Mouse (Mus musculus): ENCODE measurements at regions not wholly inside any gene's neighbourhood (a gene's known extent, or its start where the extent isn't known, plus 50 kb on each side); places are given as distances from the start of the nearest gene placed in this dataset.

GRCm38 (mm10) chr1:3900354-3900753, 907.3 kb upstream of the Gm37988 start:
- peak; percentile 60 for DNase-seq (ENCODE audit: low read depth, low spot score)

DNA sequence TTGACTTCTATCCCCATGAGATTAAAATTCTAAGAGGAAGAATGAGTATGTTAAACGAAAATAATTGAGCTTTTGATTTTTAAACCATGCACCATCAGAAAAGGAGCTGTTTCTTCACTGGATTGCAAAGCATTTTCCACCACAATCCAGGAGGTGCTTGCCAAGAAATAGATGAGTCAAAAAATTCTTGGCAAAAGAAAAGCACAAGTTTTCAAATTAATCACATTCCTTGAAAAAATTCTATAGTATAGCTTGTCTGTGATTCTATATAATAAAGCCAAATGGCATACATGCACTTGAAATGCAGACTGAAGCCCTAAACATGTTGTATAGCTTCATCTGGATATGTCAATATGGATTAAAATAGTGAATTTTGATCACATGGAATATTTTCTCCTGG, 904.3 kb upstream of the Gm37988 start:
- DNase-seq (ENCODE audit: low read depth, low spot score), result peak; percentile 21

DNA sequence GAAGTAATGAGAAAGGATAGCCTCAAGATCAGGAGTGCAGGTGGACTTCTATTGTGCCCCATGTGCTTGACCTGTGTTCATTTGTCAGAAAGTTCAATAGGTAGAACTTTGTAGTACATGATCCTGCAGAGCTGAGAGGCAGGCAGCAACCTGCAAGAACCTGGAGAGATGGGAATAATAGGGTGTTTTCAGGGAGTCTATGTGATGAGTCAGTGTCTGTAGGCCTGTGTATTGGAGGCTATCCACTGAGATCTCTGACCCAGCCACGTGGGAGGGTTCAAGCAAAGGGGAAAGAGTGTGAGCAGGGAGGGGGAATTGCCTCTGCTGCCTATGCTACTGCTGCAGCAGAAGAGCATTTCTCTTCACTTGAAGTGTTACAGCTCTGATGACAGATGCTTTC, 895.2 kb upstream of the Gm37988 start:
- no peak for DNase-seq (ENCODE audit: low read depth, low spot score)

DNA sequence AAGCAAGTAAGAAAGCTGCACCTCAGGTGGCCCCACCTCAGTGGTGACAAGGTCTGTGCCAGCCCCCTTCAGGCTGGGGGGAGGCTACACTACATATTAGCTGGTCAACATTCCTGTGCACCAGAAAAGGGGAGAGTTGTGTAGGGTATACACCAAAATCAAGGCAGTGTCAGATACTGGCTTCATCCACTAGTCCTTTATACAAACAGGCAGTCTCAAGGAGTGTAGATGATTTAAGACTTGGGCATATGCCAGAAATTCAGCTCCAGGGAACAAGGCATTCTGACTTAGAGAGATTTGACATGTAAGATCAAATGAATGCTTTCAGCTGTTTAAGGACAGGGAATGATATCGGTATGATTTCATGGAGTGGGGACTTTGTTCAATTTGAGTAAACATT, 894.1 kb upstream of the Gm37988 start:
- no peak for DNase-seq (ENCODE audit: low read depth, low spot score)
